Mouse (Mus musculus): Measurements from ENCODE around the gene Zfp597. TPM values are rescaled to one million over a fixed set of nuclear protein-coding genes. Genes with fewer than 3 reads are reported as not detected.
"Not testable (repeated sequence)": the region's sequence is repeated elsewhere in the genome, so short reads cannot be mapped to it uniquely, and the experiment has no call there.

Zfp597 gene
- polyA plus RNA-seq, 2 experiments from 2014 or later: 10.1 to 13.0 TPM

GRCm38 (mm10) chr16:3855776-3856175 lies 28.6 kb downstream of the Zfp597 start:
- ATAC-seq: no peak

- ATAC-seq: no peak
Observed at GRCm38 (mm10) chr16:3854437-3855182, 29.8 kb downstream of the Zfp597 start.

- ATAC-seq: no peak
Observed at GRCm38 (mm10) chr16:3852586-3852985, 31.8 kb downstream of the Zfp597 start.

GRCm38 (mm10) chr16:3851301-3851700 lies 33.1 kb downstream of the Zfp597 start:
- ATAC-seq: not testable (repeated sequence)

GRCm38 (mm10) chr16:3848416-3848815 lies 35.9 kb downstream of the Zfp597 start:
- ATAC-seq: no peak

- no peak for ATAC-seq
Observed at GRCm38 (mm10) chr16:3847871-3848270, 36.5 kb downstream of the Zfp597 start.

GRCm38 (mm10) chr16:3846711-3847518 lies 37.4 kb downstream of the Zfp597 start, which contains the start of gene Zfp174:
Gene Zfp174 (plus strand): TSS chr16:3847268.
- ATAC-seq: peak; percentile 100

GRCm38 (mm10) chr16:3843796-3844195 lies 40.6 kb downstream of the Zfp597 start:
- ATAC-seq: no peak

GRCm38 (mm10) chr16:3842989-3843388 lies 41.4 kb downstream of the Zfp597 start:
- ATAC-seq: no peak

- ATAC-seq: no peak
Observed at GRCm38 (mm10) chr16:3839157-3839885, 45.0 kb downstream of the Zfp597 start.

- no peak for ATAC-seq
Observed at GRCm38 (mm10) chr16:3835461-3835860, 48.9 kb downstream of the Zfp597 start.

GRCm38 (mm10) chr16:3830588-3831109 lies 53.7 kb downstream of the Zfp597 start, which contains the start of gene Olfr15:
Gene Olfr15 (plus strand): TSS chr16:3830878.
- ATAC-seq: no peak

GRCm38 (mm10) chr16:3829727-3830126 lies 54.6 kb downstream of the Zfp597 start:
- no peak for ATAC-seq

- no peak for ATAC-seq
Observed at GRCm38 (mm10) chr16:3828021-3828420, 56.3 kb downstream of the Zfp597 start.

- no peak for ATAC-seq
Observed at GRCm38 (mm10) chr16:3820202-3820601, 64.2 kb downstream of the Zfp597 start.

- not testable (repeated sequence) for ATAC-seq
Observed at GRCm38 (mm10) chr16:3814667-3815066, 69.7 kb downstream of the Zfp597 start.

Other genes starting within 250 kb of the Zfp597 start
- not detected for gene Mefv, start 166.5 kb downstream of the Zfp597 start, polyA plus RNA-seq (2017; shearing (Covaris generic))
- 10 to 100 TPM; 69.2 to 95.7 TPM for gene Zfp263, start 140.5 kb downstream of the Zfp597 start, polyA plus RNA-seq (2017; shearing (Covaris generic))
- gene Olfr15, start 53.7 kb downstream of the Zfp597 start, polyA plus RNA-seq (2017; shearing (Covaris generic)): not detected
- under 1 TPM; 0.75 to 0.86 TPM for gene Zfp174, start 37.3 kb downstream of the Zfp597 start, polyA plus RNA-seq (2017; shearing (Covaris generic))
- 100 to 1,000 TPM; 112 to 123 TPM for gene Naa60, start 12.2 kb downstream of the Zfp597 start, polyA plus RNA-seq (2017; shearing (Covaris generic))
- under 1 TPM in 1 of 2 experiments, not detected in 1; 0.86 TPM for gene Gm20695, start 87 bp upstream of the Zfp597 start, polyA plus RNA-seq (2017; shearing (Covaris generic))
- gene 1700037C18Rik, start 24.1 kb upstream of the Zfp597 start, polyA plus RNA-seq (2017; shearing (Covaris generic)): 1 to 10 TPM; 6.1 to 9.6 TPM
- gene Cluap1, start 24.2 kb upstream of the Zfp597 start, polyA plus RNA-seq (2017; shearing (Covaris generic)): 10 to 100 TPM; 35.1 to 43.5 TPM
- gene Nlrc3, start 92.1 kb upstream of the Zfp597 start, polyA plus RNA-seq (2017; shearing (Covaris generic)): 10 to 100 TPM; 60.0 to 64.2 TPM
- gene Slx4, start 119.2 kb upstream of the Zfp597 start, polyA plus RNA-seq (2017; shearing (Covaris generic)): 10 to 100 TPM; 15.2 to 22.2 TPM
- 1 to 10 TPM; 3.4 to 4.5 TPM for gene Dnase1, start 152.4 kb upstream of the Zfp597 start, polyA plus RNA-seq (2017; shearing (Covaris generic))
- 10 to 100 TPM; 59.4 to 74.5 TPM for gene Trap1, start 193.3 kb upstream of the Zfp597 start, polyA plus RNA-seq (2017; shearing (Covaris generic))